Mouse (Mus musculus): ENCODE measurements around the gene Bsg.
"Not testable (repeated sequence)": the region's sequence is repeated elsewhere in the genome, so short reads cannot be mapped to it uniquely, and the experiment has no call there.

Bsg gene

DNA sequence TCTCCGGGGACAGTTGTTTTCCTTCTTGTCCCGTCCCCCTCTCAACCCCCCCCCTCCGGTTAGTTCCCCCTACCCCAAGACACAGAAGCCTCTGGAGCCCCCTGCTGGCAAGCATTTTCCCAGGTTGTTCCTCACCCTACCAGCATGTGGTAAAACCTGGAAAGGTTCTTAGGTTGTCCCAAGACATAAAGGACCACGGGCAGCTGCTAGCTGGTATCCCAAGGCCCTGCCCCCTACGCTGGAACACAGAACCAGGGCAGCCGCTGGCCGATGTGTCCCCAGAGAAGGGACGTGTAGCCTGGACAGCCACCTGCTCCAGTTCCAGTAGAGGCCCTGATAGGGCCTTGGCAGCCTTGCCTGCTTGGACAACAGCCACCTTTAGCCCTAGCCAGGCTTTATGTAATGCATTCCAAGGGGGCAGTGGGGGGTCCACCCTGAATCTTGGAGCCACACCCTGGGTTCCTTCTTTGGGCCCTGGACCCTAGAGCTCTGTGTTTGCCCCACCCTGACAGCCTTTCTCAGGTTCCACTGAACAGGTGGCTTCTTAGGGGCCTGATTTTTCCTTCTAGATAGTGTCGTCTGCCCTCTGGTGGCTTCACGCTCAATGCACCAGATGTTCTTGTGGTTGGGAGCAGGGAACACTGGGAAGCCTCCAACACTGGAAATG lies 21.2 kb upstream of the Bsg start:
- peak; percentile 84 to 88 for DNase-seq

DNA sequence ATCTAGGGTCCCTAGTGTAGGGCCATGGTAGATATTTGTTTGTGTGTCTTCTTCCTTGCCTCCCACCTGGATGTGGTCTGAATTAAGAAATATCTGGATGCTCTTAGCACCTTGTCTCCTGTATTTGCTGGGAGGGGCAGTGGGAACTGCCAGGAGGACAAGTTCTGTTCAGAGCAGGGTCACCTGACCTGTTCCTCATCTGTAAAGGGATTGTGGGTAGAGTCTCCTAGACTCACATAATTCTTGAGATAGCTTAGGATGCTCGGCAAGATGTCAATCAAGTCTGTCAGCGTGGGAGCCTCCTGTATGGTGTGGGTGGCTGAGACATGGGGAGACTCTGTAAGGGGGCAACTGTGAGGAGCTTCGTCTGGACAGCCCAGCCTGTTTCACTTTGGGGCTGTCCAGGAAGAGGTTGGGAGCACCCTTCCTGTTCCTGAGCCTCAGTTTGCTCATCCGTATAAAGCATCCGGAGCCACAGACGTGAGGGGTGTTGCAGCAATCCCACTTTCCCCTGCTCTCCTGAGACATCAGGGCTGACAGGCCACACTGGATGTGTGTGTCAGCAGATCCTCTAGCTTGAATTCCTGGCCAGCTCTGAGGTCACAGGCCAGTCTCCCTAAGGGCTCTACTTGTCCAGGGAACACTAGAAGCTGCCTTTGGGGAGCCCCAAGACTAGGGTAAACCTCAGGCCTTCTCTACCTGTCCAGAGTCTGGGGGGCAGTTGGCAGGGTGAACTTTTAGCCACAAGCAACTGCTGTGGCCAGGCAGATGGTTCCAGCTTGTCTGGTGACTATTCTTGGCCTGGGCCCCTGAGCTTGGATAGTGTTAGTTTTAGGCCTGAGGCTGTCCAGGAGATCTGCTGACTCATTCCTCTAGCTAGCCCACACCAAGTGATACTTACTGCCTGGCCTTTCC lies 20.3 kb upstream of the Bsg start:
- DNase-seq = no peak

DNA sequence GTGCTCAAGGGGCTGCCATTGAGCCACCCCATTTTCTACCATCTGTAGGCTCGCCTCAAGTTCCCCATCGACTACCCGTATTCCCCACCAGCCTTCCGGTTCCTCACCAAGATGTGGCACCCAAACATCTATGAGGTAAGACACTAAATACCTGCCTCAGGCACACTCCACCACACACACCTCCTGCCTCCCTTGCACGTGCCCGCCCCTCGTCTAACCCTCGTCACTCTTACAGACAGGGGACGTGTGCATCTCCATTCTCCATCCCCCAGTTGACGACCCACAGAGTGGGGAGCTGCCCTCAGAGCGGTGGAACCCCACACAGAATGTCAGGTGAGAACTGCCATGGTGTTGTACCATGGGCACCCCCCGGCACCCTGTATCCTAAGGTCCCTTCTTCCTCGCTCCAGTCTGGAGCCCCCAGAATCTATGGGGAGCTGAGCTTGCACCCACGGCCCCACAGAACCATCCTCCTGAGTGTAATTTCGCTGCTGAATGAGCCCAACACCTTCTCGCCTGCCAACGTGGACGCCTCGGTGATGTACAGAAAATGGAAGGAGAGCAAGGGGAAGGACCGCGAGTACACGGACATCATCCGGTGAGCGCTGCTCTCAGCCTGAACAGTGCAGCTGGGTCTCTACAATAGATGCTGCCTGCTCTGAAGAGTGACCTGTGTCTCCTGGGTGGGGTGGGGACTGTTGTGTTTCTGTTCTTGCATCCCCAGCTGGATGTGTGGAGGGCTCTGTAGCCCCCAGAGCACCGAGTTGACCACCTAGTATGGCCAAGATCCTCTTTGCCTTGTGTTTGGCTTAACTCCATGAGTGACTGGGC lies 19.3 kb upstream of the Bsg start:
- DNase-seq = no peak

DNA sequence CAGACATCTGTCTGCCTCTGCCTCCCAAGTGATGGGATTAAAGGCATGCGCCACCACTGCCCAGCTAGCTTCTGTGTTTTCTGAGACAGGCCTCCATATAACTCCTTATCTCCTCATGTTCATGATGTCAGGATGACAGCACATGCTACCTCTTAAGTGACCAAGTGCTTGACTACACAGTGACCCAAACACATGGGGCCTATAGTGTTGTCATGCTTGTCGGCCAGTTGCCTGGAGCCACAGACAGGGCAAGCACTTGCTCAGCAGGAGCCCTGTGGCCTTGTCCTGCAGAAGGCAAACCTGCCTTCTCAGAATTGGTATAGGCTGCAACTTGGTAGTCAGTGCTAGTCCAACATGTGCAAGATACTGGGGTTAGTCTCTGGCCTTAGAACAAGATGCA lies 18.1 kb upstream of the Bsg start:
- no peak for DNase-seq

DNA sequence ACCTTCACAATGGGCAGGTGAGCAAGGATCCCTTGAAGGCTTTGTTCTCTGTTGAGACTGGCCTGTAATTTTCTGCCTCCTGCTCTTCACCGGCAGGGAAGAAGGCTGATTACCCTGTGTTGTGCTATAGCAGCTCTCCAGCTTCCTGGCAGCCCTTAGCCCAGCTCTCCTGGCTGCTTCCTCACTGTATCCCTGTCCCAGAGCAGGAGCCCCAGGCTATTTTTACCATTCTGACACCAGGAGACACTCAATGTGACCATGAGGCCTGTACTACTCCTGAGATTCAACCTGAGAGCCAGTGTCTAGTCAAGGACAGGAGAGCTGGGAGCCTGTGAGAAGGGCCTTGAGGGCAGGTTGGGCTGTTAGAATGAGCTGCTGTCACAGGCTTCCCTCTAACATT lies 17.6 kb upstream of the Bsg start:
- DNase-seq = no peak

DNA sequence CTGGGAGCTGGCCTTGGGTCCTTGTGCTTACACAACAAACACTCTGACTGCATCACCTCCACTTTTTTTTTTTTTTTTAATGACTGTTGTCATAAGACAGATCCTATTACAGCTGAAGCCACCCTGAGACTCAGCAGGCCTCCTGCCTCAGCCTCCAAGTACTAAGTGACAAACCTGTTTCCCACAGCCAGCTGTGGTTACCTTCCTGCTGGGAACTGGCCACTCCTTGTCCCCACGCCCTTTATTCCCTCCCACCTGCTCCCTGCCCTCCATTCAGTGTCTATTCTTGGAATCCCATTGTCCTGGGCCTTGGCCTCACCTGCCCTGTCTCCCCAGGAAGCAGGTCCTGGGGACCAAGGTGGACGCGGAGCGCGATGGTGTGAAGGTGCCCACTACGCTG lies 16.8 kb upstream of the Bsg start:
- DNase-seq = no peak

DNA sequence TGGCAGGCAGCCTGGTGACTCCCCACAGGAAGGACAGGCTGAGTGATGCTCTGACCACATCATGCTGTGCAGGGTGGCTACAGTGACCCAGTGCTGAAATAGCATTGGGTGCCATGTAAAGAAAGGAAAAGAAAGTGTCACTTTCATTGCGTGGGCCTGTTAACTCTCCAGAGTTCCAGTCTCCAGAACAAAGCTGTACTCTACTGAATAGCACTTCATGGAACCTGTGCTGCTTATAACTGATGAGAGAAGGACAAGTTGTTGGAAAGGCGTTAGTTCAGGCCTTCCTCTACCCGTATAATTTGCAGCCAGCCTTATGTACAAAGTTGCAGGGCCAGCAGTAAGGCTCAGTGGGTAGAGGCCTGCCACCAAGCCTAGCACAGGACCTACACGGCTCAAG lies 15.6 kb upstream of the Bsg start, which contains the start of gene Gzmm:
TSS of gene Gzmm (plus strand) at position 301 of the 400 bp plus-strand sequence.
- DNase-seq = no peak

DNA sequence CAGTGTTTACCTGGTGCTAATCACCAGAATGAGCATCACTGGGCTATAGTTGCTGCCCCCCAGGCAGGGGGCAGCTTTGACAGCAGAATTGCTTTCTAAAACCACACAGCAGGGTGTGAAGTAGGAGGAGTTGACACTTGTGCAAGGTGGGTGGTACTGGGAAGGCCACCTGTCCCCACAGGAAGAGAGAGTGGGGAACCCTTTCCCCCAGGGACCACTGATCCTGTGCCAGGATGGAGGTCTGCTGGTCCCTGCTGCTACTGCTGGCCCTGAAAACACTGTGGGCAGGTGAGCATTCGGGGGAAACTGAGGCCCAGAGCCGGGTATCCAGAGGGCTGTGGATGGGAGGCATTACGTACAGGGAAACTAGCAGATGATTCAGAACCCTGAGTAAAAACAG lies 15.1 kb upstream of the Bsg start:
- no peak for DNase-seq

DNA sequence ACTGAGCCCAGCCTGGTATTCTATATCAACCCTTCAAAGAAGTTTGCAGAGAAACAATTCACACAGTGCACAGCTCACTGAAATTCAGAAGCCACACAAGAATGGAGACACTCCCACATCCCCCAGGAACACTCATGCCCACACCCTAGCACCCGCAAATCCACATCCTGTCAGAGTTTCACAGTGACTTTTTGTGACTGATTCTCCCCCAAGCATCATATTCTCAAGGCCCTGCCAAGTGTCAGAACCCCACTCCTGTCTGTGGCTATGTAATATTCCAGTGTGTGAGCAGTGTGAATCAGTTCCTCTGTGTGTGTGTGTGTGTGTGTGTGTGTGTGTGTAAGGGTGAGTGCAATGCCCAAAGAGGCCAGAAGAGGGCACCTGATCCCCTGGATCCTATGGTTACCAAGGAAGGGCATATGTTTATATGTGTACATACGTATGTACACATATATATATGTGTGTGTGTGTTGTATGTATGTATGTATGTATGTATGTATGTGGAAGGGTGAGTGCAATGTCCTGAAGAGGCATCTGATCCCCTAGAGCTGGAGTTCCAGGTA lies 12.2 kb upstream of the Bsg start:
- no peak for DNase-seq

DNA sequence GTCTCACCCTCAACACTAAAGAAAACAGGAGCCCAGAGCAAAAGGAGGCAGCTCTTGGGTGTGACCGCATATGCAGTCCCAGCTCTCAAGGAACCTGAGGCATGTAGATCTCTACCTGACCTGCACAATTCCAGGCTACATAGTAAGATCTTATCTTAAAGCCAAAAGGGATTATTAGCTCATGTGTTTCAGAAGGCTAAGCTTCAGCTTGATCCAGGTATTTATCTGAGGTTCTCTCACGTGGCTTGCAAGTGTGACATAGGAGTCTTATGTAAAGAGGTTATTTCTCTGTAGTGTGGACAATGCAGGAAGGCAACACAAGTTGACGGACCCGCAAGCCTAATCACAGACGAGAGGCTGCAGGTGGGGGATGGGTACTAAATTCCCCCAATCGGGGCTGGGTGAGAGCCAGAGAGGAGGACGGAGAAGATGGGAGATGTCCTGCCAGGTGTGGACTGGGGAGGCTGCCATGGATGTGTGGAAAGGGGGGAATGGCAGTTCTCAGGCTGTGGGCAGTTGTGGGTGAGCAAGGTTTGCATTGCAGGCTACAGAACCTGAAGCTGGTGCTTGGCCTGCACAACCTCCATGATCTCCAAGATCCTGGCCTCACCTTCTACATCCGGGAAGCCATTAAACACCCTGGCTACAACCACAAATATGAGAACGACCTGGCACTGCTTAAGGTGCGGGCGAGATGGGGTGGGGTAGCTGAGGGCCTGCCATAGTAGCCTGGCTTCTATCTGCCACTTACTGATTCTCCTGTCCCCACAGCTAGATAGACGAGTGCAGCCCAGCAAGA lies 10.5 kb upstream of the Bsg start:
- no peak for DNase-seq

DNA sequence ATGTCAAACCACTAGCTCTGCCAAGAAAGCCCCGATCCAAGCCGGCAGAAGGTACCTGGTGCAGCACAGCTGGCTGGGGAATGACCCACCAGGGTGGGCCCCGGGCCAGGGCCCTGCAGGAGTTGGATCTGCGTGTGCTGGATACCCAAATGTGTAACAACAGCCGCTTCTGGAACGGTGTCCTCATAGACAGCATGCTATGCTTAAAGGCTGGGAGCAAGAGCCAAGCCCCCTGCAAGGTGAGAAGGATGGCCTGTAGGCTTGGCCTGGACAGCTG lies 10.0 kb upstream of the Bsg start:
- DNase-seq = no peak

DNA sequence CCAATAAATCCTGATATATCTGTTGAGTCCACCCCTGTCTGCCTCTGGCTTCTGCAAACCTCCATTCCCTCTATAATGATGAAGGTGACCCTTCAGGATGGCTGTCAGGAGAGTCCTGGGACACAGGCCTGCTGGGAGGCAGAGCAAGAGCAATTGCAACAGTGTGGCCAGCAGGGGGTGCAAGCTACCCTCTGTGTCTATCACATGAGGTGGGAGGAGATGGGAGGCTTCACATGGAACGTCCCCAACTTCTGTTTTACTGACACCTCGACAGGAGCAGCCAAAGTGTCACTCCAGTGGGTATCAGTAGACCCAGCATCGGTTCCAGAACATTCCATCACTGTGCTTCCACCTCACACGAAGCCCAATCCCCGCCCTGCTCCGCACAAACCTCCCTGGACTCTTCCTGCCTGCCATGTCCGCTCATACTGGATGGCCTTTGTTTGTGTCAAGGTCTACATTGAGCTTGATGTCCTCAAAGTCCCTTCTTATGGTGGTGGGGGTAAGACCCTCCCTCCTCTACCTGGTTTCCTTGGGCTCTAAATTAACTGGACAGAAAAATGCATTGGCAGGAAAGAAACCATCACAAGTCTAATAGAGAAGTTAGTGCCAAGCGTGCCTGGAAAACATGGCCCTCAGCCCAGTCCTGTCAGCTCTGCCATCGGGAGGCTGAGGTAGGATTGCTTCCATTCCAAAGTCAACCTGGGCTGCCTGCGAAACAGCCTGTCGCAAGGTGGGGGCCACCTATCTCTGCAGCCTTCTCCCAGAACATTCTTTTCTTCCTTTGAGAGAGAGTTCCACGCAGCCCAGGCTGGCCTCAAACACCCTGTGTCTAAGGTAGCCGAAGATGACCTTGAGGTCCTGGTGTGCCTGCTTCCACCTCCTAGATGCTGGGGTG lies 8.8 kb upstream of the Bsg start:
- DNase-seq = peak; percentile 88 to 90

DNA sequence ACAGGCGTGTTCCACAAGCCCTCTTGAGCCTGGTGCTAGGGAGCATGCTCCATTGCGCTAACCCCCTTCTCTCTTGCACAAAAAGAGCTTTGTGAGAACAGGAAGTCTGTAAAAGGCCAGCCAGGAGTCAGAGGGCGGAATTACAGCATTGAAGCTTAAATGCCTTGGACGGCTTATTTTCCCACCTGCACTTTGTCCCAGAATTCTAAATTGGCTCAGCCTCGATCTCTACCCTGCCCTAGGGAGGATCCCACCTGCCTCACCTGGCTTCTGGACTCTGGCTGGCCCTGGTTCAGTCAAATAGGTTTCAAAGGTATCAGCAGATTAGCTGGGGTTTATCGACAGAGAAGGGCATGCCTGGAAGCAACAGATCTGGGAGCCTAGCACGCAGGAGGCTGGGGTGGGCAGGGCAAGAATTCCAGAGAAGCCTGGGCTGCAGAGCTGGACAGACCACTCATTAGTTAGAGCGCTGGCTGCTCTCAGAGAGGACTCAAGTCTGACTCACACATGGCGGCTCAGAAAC lies 8.1 kb upstream of the Bsg start:
- DNase-seq = peak in 1 of 2 experiments; percentile 53

DNA sequence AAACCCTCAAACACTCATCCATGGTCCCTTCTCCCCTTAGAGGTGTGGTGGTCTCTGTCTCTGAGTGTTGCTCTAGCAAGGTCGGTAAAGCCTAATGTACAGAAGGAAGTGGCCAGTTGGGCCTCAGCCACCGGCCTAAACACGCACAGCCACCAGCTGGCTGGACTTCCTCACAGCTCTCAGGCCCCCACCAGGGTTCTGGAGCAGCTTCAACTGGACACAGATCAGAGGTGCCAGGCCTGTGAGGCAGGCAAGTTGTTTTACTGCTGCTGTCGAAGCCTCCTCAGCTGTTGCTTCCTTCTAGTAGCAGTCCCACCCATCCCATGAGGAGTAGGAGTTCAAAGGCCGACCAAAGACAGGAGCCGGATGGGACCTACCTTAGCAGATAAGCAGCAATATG lies 6.4 kb upstream of the Bsg start:
- no peak for DNase-seq

DNA sequence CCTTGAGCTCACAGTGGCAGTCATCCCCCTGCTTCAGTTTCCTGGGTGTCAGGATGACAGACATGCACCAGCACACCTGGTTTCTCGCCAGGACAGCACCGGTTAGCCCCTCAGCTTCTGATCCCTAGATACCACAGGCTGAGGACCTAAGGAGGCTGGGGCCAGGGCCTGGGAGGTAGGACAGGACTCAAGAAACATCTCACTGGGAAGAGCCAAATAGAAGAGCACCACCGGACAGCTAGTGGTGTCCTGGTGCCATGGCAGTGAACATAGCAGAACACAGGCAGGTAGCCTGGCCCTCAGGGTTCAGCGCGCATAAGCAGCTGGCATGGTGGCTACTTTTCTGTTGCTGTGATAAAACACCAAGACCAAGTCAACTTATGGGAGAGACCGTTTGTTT lies 5.8 kb upstream of the Bsg start:
- DNase-seq = no peak

DNA sequence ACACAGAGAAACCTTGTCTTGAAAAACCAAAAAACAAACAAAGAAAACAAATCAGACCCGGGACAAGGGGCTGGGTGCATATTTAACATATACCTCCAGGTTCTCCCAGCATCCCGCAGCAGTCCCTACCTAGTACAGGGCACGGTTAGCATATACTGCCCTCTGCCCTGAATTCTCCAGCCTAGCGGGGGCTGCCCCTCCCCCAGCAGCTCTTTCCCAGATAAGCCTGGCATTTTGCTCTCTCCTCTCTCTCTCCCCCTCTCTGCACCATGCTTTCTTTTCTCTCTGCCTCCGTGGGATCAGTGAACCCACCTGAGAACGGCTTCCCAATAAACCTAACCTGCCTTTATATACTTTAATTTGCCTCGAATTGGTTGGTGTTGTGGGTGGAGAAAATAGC lies 3.6 kb upstream of the Bsg start:
- peak in 1 of 2 experiments; percentile 49 for DNase-seq

DNA sequence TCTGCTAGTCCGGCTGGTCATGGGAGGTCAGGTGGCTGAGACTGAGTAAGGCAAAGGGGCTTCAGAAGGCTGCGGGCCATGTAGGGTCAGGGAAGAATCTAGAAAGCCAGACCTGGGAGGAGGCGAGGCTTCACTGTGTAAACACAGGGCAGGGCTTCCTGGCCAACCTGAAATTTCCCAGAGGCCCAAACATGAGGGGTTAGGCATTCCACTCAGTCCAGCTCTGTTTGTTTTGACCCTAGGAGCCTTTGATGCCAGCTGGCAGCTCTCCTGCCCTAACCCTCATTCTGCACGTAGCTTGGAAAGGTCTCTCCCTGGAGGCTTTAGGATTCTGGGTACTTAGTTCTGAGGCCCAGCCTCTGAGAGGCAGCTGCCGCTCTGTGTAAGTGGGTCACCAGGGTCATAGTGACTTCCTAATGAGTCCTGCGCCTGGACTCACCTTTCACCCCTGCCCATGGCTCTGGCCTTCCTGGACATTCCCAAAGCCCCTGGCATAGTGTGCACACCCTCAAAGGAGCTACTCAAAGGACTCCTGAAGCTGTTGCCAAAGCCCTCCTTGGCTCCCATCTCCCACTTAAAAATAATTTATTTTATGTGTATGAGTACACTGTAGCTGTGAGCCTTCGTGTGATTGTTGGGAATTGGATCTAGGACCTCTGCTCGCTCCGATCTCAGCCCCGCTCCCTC lies 2.7 kb upstream of the Bsg start:
- peak in 1 of 2 experiments; percentile 43 for DNase-seq

DNA sequence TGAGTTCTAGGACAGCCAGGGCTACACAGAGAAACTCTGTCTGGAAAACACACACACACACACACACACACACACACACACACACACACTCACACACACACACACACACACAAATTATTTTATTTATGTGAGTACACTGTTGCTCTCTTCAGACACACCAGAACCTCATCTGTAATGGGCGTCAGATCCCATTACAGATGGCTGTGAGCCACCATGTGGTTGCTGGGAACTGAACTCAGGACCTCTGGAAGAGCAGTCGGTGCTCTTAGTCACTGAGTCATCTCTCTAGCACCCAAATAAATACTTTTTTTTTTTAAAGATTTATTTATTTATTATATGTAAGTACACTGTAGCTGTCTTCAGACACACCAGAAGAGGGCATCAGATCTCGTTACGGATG lies 1.3 kb upstream of the Bsg start:
- not testable (repeated sequence) for DNase-seq

DNA sequence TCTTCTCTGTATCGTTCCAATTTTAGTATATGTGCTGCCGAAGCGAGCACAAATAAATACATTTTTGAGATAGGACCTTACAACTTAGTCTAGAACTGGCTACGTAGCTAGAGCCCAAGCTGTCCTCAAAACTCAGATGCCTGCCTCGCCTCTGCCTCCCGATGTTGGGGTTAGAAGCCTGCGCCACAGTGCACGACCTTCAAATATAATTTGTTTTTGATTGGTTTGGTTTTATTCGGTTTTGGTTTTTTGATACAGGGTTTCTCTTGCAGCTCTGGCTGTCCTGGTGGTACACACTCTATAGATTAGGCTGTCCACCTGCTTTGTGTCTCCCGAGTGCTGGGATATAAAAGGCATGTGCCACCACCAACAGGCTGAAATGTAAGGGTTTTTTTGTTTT lies 750 bp upstream of the Bsg start:
- DNase-seq = no peak

DNA sequence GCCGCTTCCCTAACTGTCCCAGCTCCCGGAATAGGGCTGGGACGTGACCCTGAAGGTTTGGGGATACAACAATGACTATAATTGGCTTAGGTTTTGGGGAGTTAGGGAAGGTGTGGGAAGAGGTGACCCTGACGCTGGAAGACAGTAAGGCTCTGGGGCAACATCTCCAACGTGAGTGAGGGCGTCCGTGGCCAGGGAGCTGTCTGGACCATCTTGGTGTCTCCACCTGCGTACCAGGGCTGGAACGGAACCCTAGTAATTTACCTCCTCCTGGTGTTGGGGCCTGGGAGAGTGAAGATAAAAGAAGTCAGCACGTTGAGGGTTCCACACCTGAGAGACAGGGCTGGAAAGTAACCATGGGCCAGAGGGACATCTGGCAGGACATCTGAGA lies 674 bp downstream of the Bsg start:
- no peak for DNase-seq

DNA sequence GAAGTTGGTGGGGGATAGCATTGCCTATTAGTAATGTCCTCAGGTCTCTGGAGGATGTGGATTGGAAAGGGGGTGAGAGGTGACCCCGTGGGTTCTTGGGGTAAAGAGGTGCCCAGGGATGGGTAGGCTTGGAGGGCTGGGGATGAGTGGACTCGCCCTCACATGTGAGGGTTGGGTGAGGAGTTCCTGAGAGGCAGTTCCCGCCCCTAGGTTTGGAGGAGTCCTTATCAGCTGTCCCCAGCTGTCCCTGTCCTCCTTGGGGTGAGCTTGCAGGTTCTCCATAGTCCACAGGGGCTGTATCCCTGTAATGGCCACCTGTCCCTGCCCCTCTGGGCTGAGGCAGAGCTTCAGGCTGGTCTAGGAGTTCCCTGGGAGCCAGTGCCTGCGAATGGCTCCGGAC lies 1.7 kb downstream of the Bsg start:
- no peak for DNase-seq
